Mouse (Mus musculus) stomach, postnatal 0 days (tissue): ENCODE measurements around the gene Cnn2.

Experiments used
- CTCF ChIP-seq: IDR thresholded peaks from 2 replicates; pipeline ENCODE4 v1.5.1; 2016; ENCODE audit warnings: antibody characterized with exemption, low read depth, mild to moderate bottlenecking, moderate library complexity
- EP300 ChIP-seq: optimal IDR thresholded peaks from 2 replicates; pipeline ENCODE3; 2016; ENCODE audit warnings: antibody characterized with exemption

DNA sequence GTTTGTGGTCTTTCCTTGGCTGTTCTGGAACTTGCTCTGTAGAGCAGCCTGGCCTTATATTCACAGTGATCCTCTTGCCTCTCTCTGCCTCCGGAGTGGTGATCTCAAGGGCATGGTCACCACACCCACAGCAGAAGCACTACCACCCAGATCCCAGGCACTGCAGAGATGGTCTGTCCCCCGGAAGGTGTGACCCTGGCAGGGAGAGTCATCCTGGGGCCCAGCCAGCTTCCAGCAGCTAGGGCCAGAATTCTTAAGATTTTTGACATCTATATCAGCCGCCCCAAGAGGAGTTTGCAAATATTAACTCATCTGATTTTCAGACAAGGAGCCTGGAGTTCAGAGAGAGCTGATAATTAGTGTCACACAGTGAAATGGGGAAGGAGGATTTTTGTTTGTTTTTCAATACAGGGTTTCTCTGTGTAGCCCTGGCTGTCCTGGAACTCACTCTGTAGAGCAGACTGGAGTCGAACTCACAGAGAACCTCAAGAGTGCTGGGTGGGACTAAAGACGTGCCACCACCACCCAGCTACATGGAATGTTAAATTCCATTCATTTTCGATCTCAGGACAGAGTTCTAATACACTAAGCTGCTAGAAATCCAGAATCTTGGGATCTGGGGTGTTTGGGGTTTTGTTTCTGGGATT, 2.0 kb upstream of the Cnn2 start:
- TF ChIP-seq CTCF (no peak), EP300 (no peak)
